Mouse (Mus musculus): ENCODE data around the gene Zfp78.
"Not testable (repeated sequence)": the region's sequence is repeated elsewhere in the genome, so short reads cannot be mapped to it uniquely, and the experiment has no call there.

Zfp78 gene

GRCm38 (mm10) chr7:6363047-6363488, at the start of gene Zfp78:
Gene Zfp78, plus strand, starts transcription at chr7:6363280.
- DNase-seq (ENCODE audit: low read depth, low spot score), result peak; percentile 94

- peak; percentile 10 for DNase-seq (ENCODE audit: low read depth, low spot score)
Observed at GRCm38 (mm10) chr7:6330458-6331232, 32.4 kb upstream of the Zfp78 start.

- peak; percentile 92 for DNase-seq (ENCODE audit: low read depth, low spot score)
Observed at GRCm38 (mm10) chr7:6331233-6331956, 31.7 kb upstream of the Zfp78 start, which contains the start of gene Zfp583. Gene Zfp583, minus strand, starts transcription at chr7:6331285.

- DNase-seq (ENCODE audit: low read depth, low spot score), result no peak
Observed at GRCm38 (mm10) chr7:6339865-6340264, 23.2 kb upstream of the Zfp78 start.

GRCm38 (mm10) chr7:6343501-6344071, 19.5 kb upstream of the Zfp78 start, which contains the start of gene Gm3854:
Gene Gm3854, plus strand, starts transcription at chr7:6343759.
- peak; percentile 83 for DNase-seq (ENCODE audit: low read depth, low spot score)

GRCm38 (mm10) chr7:6344124-6344523, 19.0 kb upstream of the Zfp78 start:
- DNase-seq (ENCODE audit: low read depth, low spot score), result no peak

- no peak for DNase-seq (ENCODE audit: low read depth, low spot score)
Observed at GRCm38 (mm10) chr7:6358121-6358520, 5.0 kb upstream of the Zfp78 start.

GRCm38 (mm10) chr7:6358937-6359590, 4.0 kb upstream of the Zfp78 start:
- peak; percentile 87 for DNase-seq (ENCODE audit: low read depth, low spot score)

GRCm38 (mm10) chr7:6360477-6361060, 2.5 kb upstream of the Zfp78 start:
- no peak for DNase-seq (ENCODE audit: low read depth, low spot score)

- no peak for DNase-seq (ENCODE audit: low read depth, low spot score)
Observed at GRCm38 (mm10) chr7:6361756-6362155, 1.3 kb upstream of the Zfp78 start.

- DNase-seq (ENCODE audit: low read depth, low spot score), result peak; percentile 98
Observed at GRCm38 (mm10) chr7:6362268-6363046, 623 bp upstream of the Zfp78 start.

GRCm38 (mm10) chr7:6364761-6365160, 1.7 kb downstream of the Zfp78 start:
- DNase-seq (ENCODE audit: low read depth, low spot score), result no peak

- no peak for DNase-seq (ENCODE audit: low read depth, low spot score)
Observed at GRCm38 (mm10) chr7:6367185-6367584, 4.1 kb downstream of the Zfp78 start.

- not testable (repeated sequence) for DNase-seq (ENCODE audit: low read depth, low spot score)
Observed at GRCm38 (mm10) chr7:6368146-6368545, 5.1 kb downstream of the Zfp78 start.

GRCm38 (mm10) chr7:6369460-6369859, 6.4 kb downstream of the Zfp78 start:
- DNase-seq (ENCODE audit: low read depth, low spot score), result no peak

GRCm38 (mm10) chr7:6372993-6373392, 9.9 kb downstream of the Zfp78 start:
- no peak for DNase-seq (ENCODE audit: low read depth, low spot score)

GRCm38 (mm10) chr7:6378441-6378840, 15.4 kb downstream of the Zfp78 start:
- DNase-seq (ENCODE audit: low read depth, low spot score), result no peak

GRCm38 (mm10) chr7:6381431-6381830, 18.4 kb downstream of the Zfp78 start:
- no peak for DNase-seq (ENCODE audit: low read depth, low spot score)

- peak; percentile 98 for DNase-seq (ENCODE audit: low read depth, low spot score)
Observed at GRCm38 (mm10) chr7:6383044-6383455, 20.0 kb downstream of the Zfp78 start, which contains the start of gene Zfp28. Gene Zfp28, plus strand, starts transcription at chr7:6383295.

GRCm38 (mm10) chr7:6384011-6384410, 20.9 kb downstream of the Zfp78 start:
- no peak for DNase-seq (ENCODE audit: low read depth, low spot score)

All from mesoderm, embryonic 11.5 days (tissue).